Mouse (Mus musculus) small intestine, adult 2 months (tissue): ENCODE results near the gene Bpifb2.

Experiments
- CTCF ChIP-seq: fragments of 200-500 bp; IDR thresholded peaks from 2 replicates; pipeline ENCODE4 v1.5.1; 2012; ENCODE audit warnings: low read depth, mild to moderate bottlenecking, control low read depth, inconsistent platforms, low read length, moderate library complexity, mixed read lengths; ENCODE audit not compliant: insufficient replicate concordance, insufficient read length; ENCODE audit errors: extremely low read depth
- POLR2A ChIP-seq: fragments of 200-500 bp; IDR thresholded peaks from 2 replicates; pipeline ENCODE4 v1.6.1; 2012; ENCODE audit warnings: low read depth, mild to moderate bottlenecking, control low read depth, inconsistent platforms, low read length, moderate library complexity

DNA sequence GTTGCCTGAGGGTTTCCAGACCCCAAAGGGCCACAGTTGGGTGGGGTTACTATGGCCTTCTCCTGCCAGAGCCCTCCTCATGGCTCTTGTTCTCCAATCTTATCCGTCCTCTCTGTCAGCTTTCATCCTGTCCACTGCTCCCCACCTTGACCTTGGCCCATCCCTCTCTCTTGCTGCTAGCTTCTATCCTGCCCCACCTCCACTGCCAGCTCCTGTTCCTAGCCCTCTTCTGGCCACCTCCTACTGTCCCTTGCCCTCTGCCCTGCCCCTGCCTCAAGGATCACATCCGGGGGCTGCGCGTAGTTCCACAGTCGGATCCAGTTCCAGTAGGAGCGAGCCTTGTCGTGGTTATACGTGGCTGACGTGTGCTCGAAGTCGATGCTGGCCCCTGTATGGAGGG is 14.5 kb upstream of the Bpifb2 start:
- TF ChIP-seq POLR2A, result no peak
- TF ChIP-seq CTCF, result no peak
